Mouse (Mus musculus) hindbrain, postnatal 0 days (tissue): ENCODE measurements around the gene Gemin7. TPM values are rescaled to one million over a fixed set of nuclear protein-coding genes. Genes with fewer than 3 reads are reported as not detected.

Experiments used
- ATAC-seq: fragments of 200-750 bp; cut with Nextera tagmentation; 2 replicates; pipeline ENCODE4 v1.8.0; 2017; ENCODE audit warnings: mild to moderate bottlenecking, moderate TSS enrichment, moderate library complexity
- DNase-seq: peaks from one replicate; pipeline ENCODE4 v3.0.0-alpha.2; 2015; ENCODE audit warnings: low spot score
- H3K27ac ChIP-seq: fragments of 300-500 bp; sonication (generic); 2 replicates; pipeline ENCODE4 v1.5.1; 2014; ENCODE audit warnings: mild to moderate bottlenecking
- H3K27me3 ChIP-seq: fragments of 300-500 bp; sonication (generic); 2 replicates; pipeline ENCODE4 v1.6.1; 2014; ENCODE audit warnings: low read length, mixed read lengths; ENCODE audit not compliant: insufficient read depth
- H3K36me3 ChIP-seq: fragments of 300-500 bp; sonication (generic); 2 replicates; pipeline ENCODE4 v1.6.1; 2014; ENCODE audit warnings: low read length, mixed read lengths; ENCODE audit not compliant: insufficient read depth
- H3K4me1 ChIP-seq: fragments of 300-500 bp; sonication (generic); 2 replicates; pipeline ENCODE4 v1.6.1; 2014; ENCODE audit warnings: antibody characterized with exemption, low read length, mixed read lengths; ENCODE audit not compliant: insufficient read depth
- H3K4me2 ChIP-seq: fragments of 300-500 bp; sonication (generic); 2 replicates; pipeline ENCODE4 v1.6.1; 2014; ENCODE audit warnings: low read depth, mild to moderate bottlenecking, low read length, moderate library complexity, mixed read lengths
- H3K4me3 ChIP-seq: fragments of 300-500 bp; sonication (generic); 2 replicates; pipeline ENCODE4 v1.5.1; 2014; ENCODE audit warnings: low read length
- H3K9ac ChIP-seq: fragments of 300-500 bp; sonication (generic); replicated peaks from 2 replicates; pipeline ENCODE4 v1.6.1; 2014; ENCODE audit warnings: mild to moderate bottlenecking, low read length, moderate library complexity, mixed read lengths
- H3K9me3 ChIP-seq: fragments of 300-500 bp; sonication (generic); 2 replicates; pipeline ENCODE4 v1.6.1; 2016; ENCODE audit warnings: low read length, mixed read lengths
- CTCF ChIP-seq: IDR thresholded peaks from 2 replicates; pipeline ENCODE4 v1.5.1; 2016; ENCODE audit warnings: antibody characterized with exemption, control low read depth, low read depth
- WGBS: fragments of 180-500 bp; shearing (Covaris S2); extraction: QIAGEN DNeasy Blood & Tissue Kit; methylation state at CpG from one replicate; pipeline ENCODE4 v1.1.7; 2014; 5-methylcytosine and 5-hydroxymethylcytosine counted together
- polyA plus RNA-seq: library from polyadenylated mRNA; unstranded; fragments of >200 nt; fragmentation: Nextera tagmentation; extraction: Ambion mirVana; gene quantifications from 2 replicates; pipeline ENCODE4 v1.2.1, GENCODE M21; 2015
- total RNA-seq: library from RNA; depleted of rRNA; stranded (reverse); fragments of >200 nt; gene quantifications from 2 replicates; pipeline ENCODE4 v1.2.3, GENCODE M21; 2014

Gemin7 gene
- total and polyA plus RNA-seq, 2 experiments from 2014 or later, result 61.7 to 162 TPM

DNA sequence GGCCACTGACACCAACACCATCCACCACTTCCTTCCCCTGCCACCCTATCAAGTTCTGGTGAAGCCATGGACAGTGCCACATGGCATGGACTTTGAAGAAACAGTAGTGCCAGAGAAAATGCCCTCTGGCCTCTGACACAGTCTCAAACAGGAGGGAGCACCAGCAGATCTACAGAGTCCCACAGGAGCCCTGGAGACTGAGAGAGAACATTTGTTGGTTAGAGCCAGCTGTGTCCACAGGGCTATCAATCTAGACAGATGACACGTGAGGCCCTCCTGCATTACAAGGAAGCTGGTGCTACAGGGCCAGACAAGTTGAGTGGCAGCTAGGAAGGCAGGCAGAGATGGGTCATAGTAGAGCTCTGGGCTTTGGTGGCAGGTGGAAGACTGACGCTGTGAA, 25.0 kb downstream of the Gemin7 start:
- no peak for ATAC-seq
- no peaks in the 10 kb centered on the region for H3K9me3 ChIP-seq
- 61% methylated on average over 2 of the region's 2 CpGs for WGBS

DNA sequence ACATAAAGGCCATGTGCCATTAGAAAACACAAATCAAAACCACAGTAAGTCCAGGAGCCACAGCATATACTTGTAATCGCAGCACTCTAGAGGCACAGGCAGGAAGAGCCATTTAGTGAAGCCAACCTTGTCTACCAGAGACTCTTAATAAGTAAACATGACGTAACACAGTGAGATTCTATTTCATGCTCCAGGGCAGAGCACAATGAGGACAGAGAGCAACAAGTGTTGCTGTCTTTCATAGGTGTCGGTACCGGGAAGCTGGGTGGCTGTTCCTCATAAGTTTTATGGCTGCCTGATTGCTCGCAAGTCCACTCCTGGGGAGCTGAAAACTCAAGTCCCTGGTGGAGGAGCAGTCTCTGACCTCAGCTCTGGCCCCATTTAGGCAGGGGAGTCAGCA, 25.8 kb downstream of the Gemin7 start:
- H3K4me1 ChIP-seq, result no peaks in the 10 kb centered on the region
- TF ChIP-seq CTCF, result no peak
- ATAC-seq (no peak), DNase-seq (no peak)
- WGBS, result 91% methylated on average over 5 of the region's 5 CpGs
- H3K4me3 ChIP-seq, result no peak overlapping the region
- H3K4me2 ChIP-seq, result no peak overlapping the region
- H3K27ac ChIP-seq, result no peak overlapping the region
- no peaks in the 10 kb centered on the region for H3K27me3 ChIP-seq
- no peaks in the 10 kb centered on the region for H3K9me3 ChIP-seq
- H3K36me3 ChIP-seq, result 0 out of 2 replicates have a peak, but pooled peaks cover 4% of the 10 kb centered on the region
- no peak overlapping the region for H3K9ac ChIP-seq

More for the DNA sequence above, 25.0 kb downstream of the Gemin7 start:
- H3K4me2 ChIP-seq, result no peak overlapping the region
- no peak for TF ChIP-seq CTCF
- peaks cover 8% of the 10 kb centered on the region; the same call in 1 of the 2 replicates for H3K4me1 ChIP-seq
- no peak overlapping the region for H3K4me3 ChIP-seq
- no peak for DNase-seq
- H3K27me3 ChIP-seq, result no peaks in the 10 kb centered on the region
- 0 out of 2 replicates have a peak, but pooled peaks cover 4% of the 10 kb centered on the region for H3K36me3 ChIP-seq
- no peak overlapping the region for H3K9ac ChIP-seq
- no peak overlapping the region for H3K27ac ChIP-seq

DNA sequence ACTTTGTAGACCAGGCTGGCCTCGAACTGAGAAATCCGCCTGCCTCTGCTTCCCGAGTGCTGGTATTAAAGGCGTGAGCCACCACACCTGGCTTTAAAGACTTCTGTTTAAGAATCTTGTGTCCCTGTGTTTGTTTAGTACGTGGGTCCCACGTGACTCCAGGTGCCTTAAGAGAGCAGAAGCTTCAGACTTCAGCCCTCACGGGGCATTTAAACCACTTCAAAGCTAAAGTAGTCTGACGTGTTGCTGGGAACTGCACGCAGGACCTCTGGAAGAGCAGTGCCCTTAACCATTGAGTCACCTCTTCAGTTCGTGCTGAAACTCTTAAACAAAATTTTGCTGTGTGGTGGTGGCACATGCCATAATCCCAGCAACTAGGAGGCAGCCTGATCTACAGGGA, 28.0 kb downstream of the Gemin7 start:
- DNase-seq, result no peak
- 93% methylated on average over 10 of the region's 10 CpGs for WGBS
- no peak for ATAC-seq

DNA sequence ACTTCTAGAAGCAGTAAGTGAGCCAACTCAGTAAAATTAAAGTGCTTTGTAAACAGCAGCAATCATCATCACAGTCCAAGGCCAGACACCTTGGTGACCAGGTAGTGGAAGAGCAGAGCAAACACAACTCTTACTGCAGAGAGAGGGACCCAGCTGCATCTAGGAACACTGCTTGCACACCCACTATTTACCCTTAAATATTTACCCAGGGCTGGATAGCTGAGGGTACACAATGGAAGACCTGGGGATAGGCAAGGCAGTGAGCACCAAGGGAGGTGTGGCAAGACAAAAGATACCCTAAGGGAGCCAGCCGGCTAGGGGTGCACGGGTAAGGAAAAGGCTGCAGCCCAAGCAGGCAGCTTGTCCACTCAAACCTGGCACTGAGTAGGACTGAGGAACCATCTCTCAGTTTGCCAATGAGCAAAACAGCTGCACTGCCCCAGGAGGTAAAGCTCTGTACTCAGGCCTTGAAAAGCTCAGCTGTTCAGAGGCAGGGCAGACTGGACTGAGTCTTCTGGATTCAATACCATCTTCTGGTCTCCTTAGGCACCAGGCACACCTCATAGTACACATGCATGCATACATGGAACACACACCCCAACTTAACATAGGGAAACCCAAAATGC, 29.9 kb downstream of the Gemin7 start:
- Histone ChIP-seq H3K4me1 (peaks cover 5% of the 10 kb centered on the region), H3K27me3 (no peaks in the 10 kb centered on the region), H3K9ac (no peak overlapping the region), H3K9me3 (no peaks in the 10 kb centered on the region), H3K4me3 (no peak overlapping the region), H3K27ac (no peak overlapping the region), H3K4me2 (no peak overlapping the region), H3K36me3 (no peaks in the 10 kb centered on the region)
- ATAC-seq (no peak), DNase-seq (no peak)
- 41% methylated on average over 2 of the region's 2 CpGs for WGBS
- TF ChIP-seq CTCF, result no peak

More for the DNA sequence above, 28.0 kb downstream of the Gemin7 start:
- no peaks in the 10 kb centered on the region for H3K4me1 ChIP-seq
- no peak overlapping the region for H3K27ac ChIP-seq
- no peaks in the 10 kb centered on the region for H3K36me3 ChIP-seq
- no peak overlapping the region for H3K9ac ChIP-seq
- H3K9me3 ChIP-seq, result no peaks in the 10 kb centered on the region
- no peaks in the 10 kb centered on the region for H3K27me3 ChIP-seq
- H3K4me2 ChIP-seq, result no peak overlapping the region
- H3K4me3 ChIP-seq, result no peak overlapping the region
- TF ChIP-seq CTCF, result no peak

DNA sequence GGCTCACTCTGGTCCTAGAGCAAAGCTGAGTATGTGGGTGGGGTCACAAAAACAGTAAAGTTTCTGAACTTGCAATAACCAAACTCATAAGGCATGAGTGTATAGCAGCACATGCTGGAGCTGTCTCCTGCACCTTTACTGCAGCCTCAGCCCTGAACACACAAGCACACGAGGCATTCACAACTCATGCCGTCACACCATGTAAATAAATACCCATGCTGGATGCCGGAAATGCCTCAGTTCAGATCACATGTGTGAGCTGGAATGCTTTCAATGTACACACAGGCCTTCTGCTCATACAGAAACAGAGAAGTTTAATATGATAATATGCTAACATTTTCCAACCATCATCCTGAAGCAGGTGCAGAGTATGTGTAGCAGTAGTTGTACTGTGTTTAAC, 31.4 kb downstream of the Gemin7 start:
- Histone ChIP-seq H3K36me3 (no peaks in the 10 kb centered on the region), H3K4me3 (no peak overlapping the region), H3K9ac (no peak overlapping the region), H3K9me3 (no peaks in the 10 kb centered on the region), H3K27ac (no peak overlapping the region), H3K4me1 (peaks cover 19% of the 10 kb centered on the region), H3K4me2 (no peak overlapping the region), H3K27me3 (no peaks in the 10 kb centered on the region)
- no peak for DNase-seq
- ATAC-seq, result no peak
- no peak for TF ChIP-seq CTCF
- 60% methylated on average over 3 of the region's 3 CpGs for whole genome bisulfite sequencing

DNA sequence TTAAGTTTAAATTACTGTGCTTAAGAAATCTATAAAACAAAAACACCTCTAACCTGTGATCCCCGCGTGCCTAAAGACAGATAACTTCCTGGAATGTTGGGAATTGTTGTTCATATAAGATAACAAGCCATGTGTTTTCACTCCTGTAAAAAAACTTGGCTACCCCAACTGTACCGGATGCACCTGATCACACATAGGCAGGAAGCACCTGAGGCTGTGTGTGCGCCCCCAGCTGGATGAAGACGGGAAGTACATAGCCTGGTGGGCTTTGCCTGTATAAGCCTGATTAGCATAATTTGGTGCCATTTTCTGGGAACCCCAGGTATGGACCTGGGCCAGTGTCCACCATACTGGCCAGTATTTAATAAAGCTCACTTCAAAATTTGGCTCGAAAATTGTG, 33.8 kb downstream of the Gemin7 start:
- no peak for ATAC-seq
- H3K4me2 ChIP-seq, result no peak overlapping the region
- WGBS, result 59% methylated on average over 6 of the region's 6 CpGs

DNA sequence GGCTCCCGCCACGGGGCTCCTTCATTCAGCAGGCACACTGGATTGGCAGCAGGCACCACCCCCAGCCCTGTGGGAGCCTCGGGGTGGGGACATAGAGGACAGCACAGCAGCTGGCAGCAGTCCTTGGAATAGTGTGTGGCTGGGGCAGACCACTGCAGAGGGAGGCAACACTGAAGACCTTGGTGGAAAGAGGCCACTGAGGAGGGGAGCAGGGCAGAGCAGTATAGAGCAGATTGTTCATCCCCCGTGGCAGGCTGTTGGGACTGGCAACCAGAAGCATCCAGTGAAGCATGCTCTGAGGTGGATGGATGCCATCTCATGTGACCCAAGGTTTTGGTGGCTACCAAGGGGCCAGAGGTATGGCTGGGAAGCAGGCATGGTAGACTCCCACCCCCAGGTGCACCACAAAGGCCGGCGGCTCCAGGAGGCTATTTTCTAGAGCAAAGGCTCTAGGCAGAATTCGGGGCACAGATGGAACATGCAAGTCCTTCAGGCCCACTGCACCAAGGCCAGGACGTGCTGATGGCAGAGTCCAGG, 35.2 kb downstream of the Gemin7 start:
- ATAC-seq (peak; percentile 95), DNase-seq (peak; percentile 80)
- H3K4me1 ChIP-seq, result peaks cover 19% of the 10 kb centered on the region
- H3K9ac ChIP-seq, result no peak overlapping the region
- no peak overlapping the region for H3K4me2 ChIP-seq
- H3K36me3 ChIP-seq, result no peaks in the 10 kb centered on the region
- no peaks in the 10 kb centered on the region for H3K27me3 ChIP-seq
- TF ChIP-seq CTCF, result no peak
- H3K27ac ChIP-seq, result peak overlapping the region; percentile 64; the same call in 1 of the 2 replicates
- WGBS, result 36% methylated on average over 8 of the region's 8 CpGs
- H3K9me3 ChIP-seq, result no peaks in the 10 kb centered on the region
- no peak overlapping the region for H3K4me3 ChIP-seq

More for the DNA sequence above, 33.8 kb downstream of the Gemin7 start:
- Histone ChIP-seq H3K4me1 (peaks cover 19% of the 10 kb centered on the region), H3K4me3 (no peak overlapping the region), H3K9ac (no peak overlapping the region), H3K27me3 (no peaks in the 10 kb centered on the region), H3K27ac (no peak overlapping the region), H3K9me3 (no peaks in the 10 kb centered on the region), H3K36me3 (no peaks in the 10 kb centered on the region)
- no peak for DNase-seq
- TF ChIP-seq CTCF, result peak; percentile 66
